Mouse (Mus musculus) brain, embryonic 14.5 days (tissue): ENCODE measurements around the gene Efcab9.

Experiments used
- CTCF ChIP-seq: fragments of 200-500 bp; IDR thresholded peaks from 2 replicates; pipeline ENCODE4 v1.5.1; 2012; ENCODE audit warnings: inconsistent platforms, mild to moderate bottlenecking, moderate library complexity, borderline replicate concordance; ENCODE audit not compliant: insufficient read depth, insufficient read length; ENCODE audit errors: extremely low read depth
- POLR2A ChIP-seq: fragments of 200-500 bp; IDR thresholded peaks from 2 replicates; pipeline ENCODE4 v1.6.1; 2012; ENCODE audit warnings: mild to moderate bottlenecking, inconsistent platforms, borderline replicate concordance; ENCODE audit not compliant: poor library complexity, insufficient read depth, insufficient read length, severe bottlenecking; ENCODE audit errors: extremely low read depth

DNA sequence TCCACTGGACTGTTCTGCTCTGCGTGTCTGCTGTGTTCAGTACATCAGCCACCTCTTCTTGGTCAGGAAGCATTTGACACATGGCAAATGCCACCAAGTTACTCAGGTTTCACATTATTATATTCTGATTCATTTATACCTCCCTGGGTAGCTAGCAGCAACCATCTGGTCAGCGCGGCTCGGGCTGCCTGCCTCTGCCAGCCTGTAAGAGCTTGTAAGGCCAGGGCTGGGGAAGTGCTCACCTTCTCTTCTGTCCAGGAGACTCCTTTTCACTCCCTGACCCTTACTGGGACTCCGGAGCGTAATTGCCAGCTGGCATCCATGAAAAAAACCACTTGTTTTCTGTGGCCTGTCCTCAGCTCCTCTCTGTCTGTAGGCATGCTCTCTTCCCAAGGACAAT, 17.4 kb upstream of the Efcab9 start:
- TF ChIP-seq CTCF (no peak), POLR2A (no peak)
